Mouse (Mus musculus) lung, embryonic 14.5 days (tissue): ENCODE data around the gene Mrps34. TPM values are rescaled to one million over a fixed set of nuclear protein-coding genes. Genes with fewer than 3 reads are reported as not detected.
A peak's percentile ranks its signal among the peaks of the same experiment; 100 is the strongest.

Source experiments
- ATAC-seq: fragments of 200-750 bp; cut with Nextera tagmentation; 2 replicates; pipeline ENCODE4 v1.8.0; 2017; ENCODE audit warnings: mild to moderate bottlenecking, moderate TSS enrichment, moderate library complexity; ENCODE audit not compliant: insufficient read depth
- DNase-seq: peaks from one replicate; pipeline ENCODE4 v3.0.0-alpha.2; 2015
- H3K27ac ChIP-seq: fragments of 300-500 bp; sonication (generic); 2 replicates; pipeline ENCODE4 v1.5.1; 2014; ENCODE audit warnings: low read depth, mild to moderate bottlenecking, moderate library complexity
- H3K27me3 ChIP-seq: fragments of 300-500 bp; sonication (generic); 2 replicates; pipeline ENCODE4 v1.6.1; 2014; ENCODE audit warnings: low read length, control low read depth; ENCODE audit not compliant: insufficient read depth
- H3K36me3 ChIP-seq: fragments of 300-500 bp; sonication (generic); 2 replicates; pipeline ENCODE4 v1.6.1; 2014; ENCODE audit warnings: control low read depth; ENCODE audit not compliant: insufficient read depth
- H3K4me1 ChIP-seq: fragments of 300-500 bp; sonication (generic); 2 replicates; pipeline ENCODE4 v1.6.1; 2014; ENCODE audit warnings: antibody characterized with exemption, control low read depth; ENCODE audit not compliant: insufficient read depth
- H3K4me2 ChIP-seq: fragments of 300-500 bp; sonication (generic); 2 replicates; pipeline ENCODE4 v1.6.1; 2014; ENCODE audit warnings: mild to moderate bottlenecking
- H3K4me3 ChIP-seq: fragments of 300-500 bp; sonication (generic); 2 replicates; pipeline ENCODE4 v1.5.1; 2014; ENCODE audit warnings: low read depth, low read length
- H3K9ac ChIP-seq: fragments of 300-500 bp; sonication (generic); 2 replicates; pipeline ENCODE4 v1.6.1; 2014
- H3K9me3 ChIP-seq: fragments of 300-500 bp; sonication (generic); 2 replicates; pipeline ENCODE4 v1.6.1; 2016; ENCODE audit warnings: low read depth, low read length, control low read depth
- CTCF ChIP-seq: IDR thresholded peaks from 2 replicates; pipeline ENCODE4 v1.5.1; 2016; ENCODE audit warnings: antibody characterized with exemption, low read depth
- WGBS: fragments of 180-500 bp; shearing (Covaris S2); extraction: QIAGEN DNeasy Blood & Tissue Kit; methylation state at CpG from one replicate; pipeline ENCODE4 v1.1.7; 2014; 5-methylcytosine and 5-hydroxymethylcytosine counted together
- polyA plus RNA-seq: library from polyadenylated mRNA; unstranded; fragments of >200 nt; fragmentation: Nextera tagmentation; extraction: Ambion mirVana; gene quantifications from 2 replicates; pipeline ENCODE4 v1.2.1, GENCODE M21; 2014

The Mrps34 gene
- polyA plus RNA-seq, 1 experiment from 2014 or later: 93.7 TPM

DNA sequence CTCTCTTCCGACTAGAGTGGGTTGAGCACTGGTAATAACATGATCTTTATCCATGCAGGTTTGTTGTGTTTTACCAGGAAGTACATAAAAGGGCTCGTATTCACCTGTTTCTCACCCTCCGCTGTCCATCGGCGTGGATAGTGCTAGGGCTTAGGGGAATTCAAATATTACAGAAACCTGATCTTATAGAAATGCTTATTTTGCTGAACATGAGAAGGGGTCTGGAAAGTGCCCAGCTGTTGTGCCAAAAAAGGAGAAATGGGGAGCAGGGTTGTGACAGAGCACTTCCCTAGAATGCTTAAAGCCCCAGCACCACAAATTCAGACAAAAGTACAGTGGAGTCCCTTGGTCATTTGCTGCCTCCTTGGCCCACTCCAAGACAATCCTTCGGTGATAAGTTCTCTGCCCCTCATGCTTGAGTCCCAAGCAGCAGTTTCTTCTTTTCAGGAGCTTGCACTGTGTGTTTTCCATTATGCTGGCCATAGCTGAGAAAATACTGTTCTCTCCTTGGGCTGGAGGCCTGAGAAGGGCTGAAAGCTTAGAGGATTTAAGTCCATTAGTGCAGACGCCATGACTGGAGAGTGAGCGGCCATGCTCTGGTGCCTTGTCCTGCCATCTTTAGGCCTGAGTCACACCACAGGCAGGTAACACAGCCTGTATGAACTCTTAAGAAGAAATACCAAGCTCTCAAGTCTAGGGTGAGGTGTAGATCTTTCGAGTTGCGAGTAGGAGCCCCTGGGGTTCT is 43.4 kb upstream of the Mrps34 start:
- no peak overlapping the region for H3K9ac ChIP-seq

GRCm38 (mm10) chr17:24855838-24856464 is 39.0 kb upstream of the Mrps34 start:
- H3K36me3 ChIP-seq: 0 out of 2 replicates have a peak, but pooled peaks cover 3% of the 10 kb centered on the region
- H3K9me3 ChIP-seq: no peaks in the 10 kb centered on the region
- no peaks in the 10 kb centered on the region for H3K4me1 ChIP-seq
- H3K27ac ChIP-seq: no peak overlapping the region
- WGBS: 80% methylated on average over 3 of the region's 3 CpGs
- H3K27me3 ChIP-seq: 0 out of 2 replicates have a peak, but pooled peaks cover 6% of the 10 kb centered on the region
- no peak overlapping the region for H3K9ac ChIP-seq
- no peak for TF ChIP-seq CTCF
- H3K4me3 ChIP-seq: no peak overlapping the region
- H3K4me2 ChIP-seq: no peak overlapping the region
- DNase-seq: no peak
- ATAC-seq: no peak

More for the DNA sequence above, 43.4 kb upstream of the Mrps34 start:
- Histone ChIP-seq H3K27ac (no peak overlapping the region), H3K9me3 (no peaks in the 10 kb centered on the region), H3K4me1 (0 out of 2 replicates have a peak, but pooled peaks cover 7% of the 10 kb centered on the region), H3K4me2 (peak overlapping the region; percentile 67), H3K36me3 (0 out of 2 replicates have a peak, but pooled peaks cover 2% of the 10 kb centered on the region), H3K4me3 (peak overlapping the region; percentile 60), H3K27me3 (0 out of 2 replicates have a peak, but pooled peaks cover 6% of the 10 kb centered on the region)
- DNase-seq (no peak), ATAC-seq (no peak)
- no peak for TF ChIP-seq CTCF
- 74% methylated on average over 10 of the region's 10 CpGs for WGBS

GRCm38 (mm10) chr17:24856589-24856988 is 38.3 kb upstream of the Mrps34 start:
- Histone ChIP-seq H3K4me1 (no peaks in the 10 kb centered on the region), H3K27ac (no peak overlapping the region), H3K27me3 (0 out of 2 replicates have a peak, but pooled peaks cover 1% of the 10 kb centered on the region), H3K9ac (no peak overlapping the region), H3K4me2 (no peak overlapping the region), H3K9me3 (no peaks in the 10 kb centered on the region), H3K4me3 (no peak overlapping the region), H3K36me3 (peaks cover 10% of the 10 kb centered on the region; the same call in 1 of the 2 replicates)
- ATAC-seq (no peak), DNase-seq (no peak)
- 83% methylated on average over 13 of the region's 13 CpGs for WGBS
- TF ChIP-seq CTCF: no peak

DNA sequence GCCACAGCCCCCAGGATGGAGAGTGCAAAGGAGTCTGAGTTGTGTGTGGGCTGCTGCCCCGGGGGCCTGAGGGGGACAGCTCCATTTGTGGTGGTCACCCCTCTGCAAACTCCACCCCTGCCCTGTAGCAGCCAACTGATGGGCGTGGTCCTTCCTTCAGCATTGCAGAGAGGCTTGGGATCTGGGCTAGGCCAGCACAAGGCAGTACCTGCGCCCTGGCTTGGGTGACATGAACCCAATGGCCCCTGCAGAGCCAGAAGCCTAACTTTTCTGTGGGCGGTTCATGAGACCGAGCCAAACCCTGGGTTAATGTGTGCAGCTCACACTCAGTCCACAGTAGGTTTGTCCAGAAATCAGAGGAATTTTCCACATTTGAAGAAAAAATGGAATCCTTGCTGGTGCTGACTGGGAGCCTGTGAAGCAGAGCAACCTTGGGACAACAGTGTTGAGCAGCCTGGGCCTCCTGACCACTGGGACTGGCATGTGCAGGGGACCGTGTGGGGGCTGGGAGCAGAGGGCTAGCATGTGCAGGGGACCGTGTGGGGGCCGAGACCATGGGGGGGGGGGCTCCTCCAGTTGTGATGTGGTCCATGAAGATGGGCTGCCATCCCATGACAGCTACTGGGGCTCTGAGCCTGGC is 37.0 kb upstream of the Mrps34 start:
- no peak overlapping the region for H3K27ac ChIP-seq
- H3K9me3 ChIP-seq: no peaks in the 10 kb centered on the region
- H3K27me3 ChIP-seq: no peaks in the 10 kb centered on the region
- no peaks in the 10 kb centered on the region for H3K4me1 ChIP-seq
- H3K9ac ChIP-seq: no peak overlapping the region
- WGBS: 82% methylated on average over 8 of the region's 8 CpGs
- peaks cover 14% of the 10 kb centered on the region; the same call in 1 of the 2 replicates for H3K36me3 ChIP-seq
- DNase-seq (no peak), ATAC-seq (no peak)
- H3K4me3 ChIP-seq: no peak overlapping the region
- no peak overlapping the region for H3K4me2 ChIP-seq
- TF ChIP-seq CTCF: no peak

DNA sequence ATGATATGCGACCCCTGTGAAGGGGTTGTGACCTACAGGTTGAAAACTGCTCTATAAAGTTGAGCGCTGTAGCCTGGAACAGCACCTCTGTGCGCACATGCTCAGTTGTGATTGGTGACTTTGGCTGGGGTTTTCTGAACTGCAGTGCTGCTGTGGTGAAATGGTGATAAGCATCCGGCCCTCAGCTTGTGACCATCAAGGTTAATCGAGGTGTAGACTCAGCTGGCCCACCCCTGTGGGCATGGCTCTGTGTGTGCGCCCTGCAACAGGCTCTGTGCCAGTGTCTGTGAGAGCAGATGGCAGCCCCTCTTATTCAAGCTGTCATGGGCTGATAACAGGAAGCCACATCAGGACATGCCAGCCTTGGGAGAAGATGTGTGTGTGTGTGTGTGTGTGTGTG is 35.9 kb upstream of the Mrps34 start:
- ATAC-seq: no peak
- H3K4me2 ChIP-seq: no peak overlapping the region
- H3K4me3 ChIP-seq: no peak overlapping the region
- WGBS: 82% methylated on average over 6 of the region's 6 CpGs
- no peak overlapping the region for H3K9ac ChIP-seq
- no peaks in the 10 kb centered on the region for H3K27me3 ChIP-seq
- no peaks in the 10 kb centered on the region for H3K9me3 ChIP-seq
- TF ChIP-seq CTCF: no peak
- H3K4me1 ChIP-seq: no peaks in the 10 kb centered on the region
- DNase-seq: no peak
- H3K27ac ChIP-seq: no peak overlapping the region
- H3K36me3 ChIP-seq: peaks cover 15% of the 10 kb centered on the region; the same call in 1 of the 2 replicates

- no peak overlapping the region for H3K27ac ChIP-seq
- DNase-seq (no peak), ATAC-seq (no peak)
- WGBS: 89% methylated on average over 8 of the region's 8 CpGs
- H3K4me1 ChIP-seq: no peaks in the 10 kb centered on the region
- H3K4me3 ChIP-seq: no peak overlapping the region
- no peak for TF ChIP-seq CTCF
- H3K27me3 ChIP-seq: no peaks in the 10 kb centered on the region
- H3K9me3 ChIP-seq: no peaks in the 10 kb centered on the region
- H3K4me2 ChIP-seq: no peak overlapping the region
- no peak overlapping the region for H3K9ac ChIP-seq
- peaks cover 15% of the 10 kb centered on the region; the same call in 1 of the 2 replicates for H3K36me3 ChIP-seq
Observed at GRCm38 (mm10) chr17:24860076-24860475, 34.8 kb upstream of the Mrps34 start.

GRCm38 (mm10) chr17:24861785-24862184 is 33.1 kb upstream of the Mrps34 start:
- no peak for TF ChIP-seq CTCF
- DNase-seq (no peak), ATAC-seq (no peak)
- no peak overlapping the region for H3K27ac ChIP-seq
- WGBS: 94% methylated on average over 3 of the region's 3 CpGs
- no peak overlapping the region for H3K9ac ChIP-seq
- H3K4me1 ChIP-seq: no peaks in the 10 kb centered on the region
- no peak overlapping the region for H3K4me3 ChIP-seq
- no peaks in the 10 kb centered on the region for H3K27me3 ChIP-seq
- no peak overlapping the region for H3K4me2 ChIP-seq
- no peaks in the 10 kb centered on the region for H3K9me3 ChIP-seq
- H3K36me3 ChIP-seq: peaks cover 15% of the 10 kb centered on the region; the same call in 1 of the 2 replicates
